Mouse (Mus musculus) embryo, embryonic 11 days (tissue): Measurements from ENCODE around the gene Nfasc.

Experiments
- DNase-seq: peaks from one replicate; pipeline ENCODE4 v3.0.0-alpha.2; 2015

Nfasc gene

GRCm38 (mm10) chr1:132641049-132641795, 100.4 kb downstream of the Nfasc start:
- peak; percentile 36 for DNase-seq

- DNase-seq = no peak
Observed at GRCm38 (mm10) chr1:132640256-132640655, 101.3 kb downstream of the Nfasc start.

- no peak for DNase-seq
Observed at GRCm38 (mm10) chr1:132637346-132637745, 104.3 kb downstream of the Nfasc start.

- DNase-seq = no peak
Observed at GRCm38 (mm10) chr1:132629611-132630370, 111.8 kb downstream of the Nfasc start.

GRCm38 (mm10) chr1:132628599-132628998, 113.0 kb downstream of the Nfasc start:
- DNase-seq = no peak

- DNase-seq = no peak
Observed at GRCm38 (mm10) chr1:132628183-132628582, 113.4 kb downstream of the Nfasc start.

- DNase-seq = peak; percentile 24
Observed at GRCm38 (mm10) chr1:132626125-132626756, 115.4 kb downstream of the Nfasc start.

- no peak for DNase-seq
Observed at GRCm38 (mm10) chr1:132625034-132625433, 116.6 kb downstream of the Nfasc start.

- DNase-seq = no peak
Observed at GRCm38 (mm10) chr1:132624466-132624865, 117.1 kb downstream of the Nfasc start.

- DNase-seq = peak; percentile 40
Observed at GRCm38 (mm10) chr1:132623641-132624336, 117.8 kb downstream of the Nfasc start.

- DNase-seq = no peak
Observed at GRCm38 (mm10) chr1:132612066-132612465, 129.5 kb downstream of the Nfasc start.

- peak; percentile 58 for DNase-seq
Observed at GRCm38 (mm10) chr1:132609048-132609634, 132.5 kb downstream of the Nfasc start.

GRCm38 (mm10) chr1:132602161-132602560, 139.4 kb downstream of the Nfasc start:
- DNase-seq = no peak

- DNase-seq = no peak
Observed at GRCm38 (mm10) chr1:132598024-132598423, 143.6 kb downstream of the Nfasc start.

GRCm38 (mm10) chr1:132595741-132596140, 145.9 kb downstream of the Nfasc start:
- peak; percentile 37 for DNase-seq

GRCm38 (mm10) chr1:132594587-132594986, 147.0 kb downstream of the Nfasc start:
- DNase-seq = peak; percentile 86

GRCm38 (mm10) chr1:132592145-132592544, 149.5 kb downstream of the Nfasc start:
- no peak for DNase-seq

GRCm38 (mm10) chr1:132591399-132591930, 150.1 kb downstream of the Nfasc start:
- no peak for DNase-seq

GRCm38 (mm10) chr1:132586679-132587201, 154.9 kb downstream of the Nfasc start:
- no peak for DNase-seq

- DNase-seq = no peak
Observed at GRCm38 (mm10) chr1:132585376-132585775, 156.2 kb downstream of the Nfasc start.

- no peak for DNase-seq
Observed at GRCm38 (mm10) chr1:132582998-132583604, 158.5 kb downstream of the Nfasc start.
